Mouse (Mus musculus) testis, adult 2 months (tissue): ENCODE results near the gene Scn3b.

Experiments used
- CTCF ChIP-seq: fragments of 200-500 bp; IDR thresholded peaks from 2 replicates; pipeline ENCODE4 v1.5.1; 2012; ENCODE audit warnings: low read depth, mild to moderate bottlenecking, inconsistent platforms, low read length, moderate library complexity; ENCODE audit not compliant: control insufficient read depth, insufficient read depth, insufficient replicate concordance
- POLR2A ChIP-seq: fragments of 200-500 bp; IDR thresholded peaks from 2 replicates; pipeline ENCODE4 v1.6.1; 2012; ENCODE audit warnings: low read depth, mild to moderate bottlenecking, inconsistent platforms, low read length, moderate library complexity; ENCODE audit not compliant: control insufficient read depth

DNA sequence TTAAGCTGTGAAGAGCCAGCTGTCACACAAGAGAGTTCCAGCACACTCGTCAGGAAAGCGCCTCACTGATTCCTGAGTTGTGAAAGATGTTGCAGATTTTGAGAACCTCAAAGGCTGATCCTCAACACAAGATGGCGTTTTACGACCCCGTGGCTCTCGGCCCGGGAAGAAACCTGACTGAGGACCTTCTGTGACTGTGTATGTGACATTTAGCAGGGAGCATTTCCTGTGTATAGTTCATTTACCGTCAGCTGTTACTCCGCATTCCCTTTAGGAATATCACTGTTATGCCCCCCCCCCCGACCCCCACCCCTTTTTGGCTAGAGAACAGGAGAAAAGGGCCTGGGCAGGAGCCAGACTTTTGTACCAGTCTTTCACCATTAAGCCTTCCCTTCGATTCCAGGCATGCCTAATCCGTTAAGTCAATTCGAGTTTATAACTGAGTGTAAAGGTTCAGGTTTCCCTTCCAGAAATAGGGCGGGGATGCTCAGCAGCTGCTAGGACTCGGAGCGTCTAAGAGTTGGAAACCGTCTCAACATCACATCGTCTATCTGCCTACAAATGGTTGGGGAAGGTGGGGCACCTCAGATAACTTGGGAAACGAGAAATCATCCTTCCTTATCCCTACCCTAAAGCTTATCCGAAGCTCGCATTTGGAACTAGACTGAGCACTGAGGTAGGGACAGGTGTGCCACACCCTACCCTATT lies 823 bp upstream of the Scn3b start:
- TF ChIP-seq CTCF = no peak
- no peak for TF ChIP-seq POLR2A
